Mouse (Mus musculus) hindbrain, embryonic 15.5 days (tissue): ENCODE results near the gene Nt5dc2. TPM values are rescaled to one million over a fixed set of nuclear protein-coding genes. Genes with fewer than 3 reads are reported as not detected.

Source experiments
- ATAC-seq: fragments of 200-750 bp; cut with Nextera tagmentation; 2 replicates; pipeline ENCODE4 v1.8.0; 2017; ENCODE audit warnings: low read depth, moderate number of reproducible peaks, moderate TSS enrichment; ENCODE audit not compliant: low FRiP score
- H3K27ac ChIP-seq: fragments of 300-500 bp; sonication (generic); replicated peaks from 2 replicates; pipeline ENCODE4 v1.5.1; 2015; ENCODE audit warnings: mild to moderate bottlenecking, inconsistent platforms
- H3K27me3 ChIP-seq: fragments of 300-500 bp; sonication (generic); 2 replicates; pipeline ENCODE4 v1.6.1; 2015; ENCODE audit warnings: control low read depth, inconsistent platforms
- H3K36me3 ChIP-seq: fragments of 300-500 bp; sonication (generic); 2 replicates; pipeline ENCODE4 v1.6.1; 2015; ENCODE audit warnings: control low read depth, inconsistent platforms
- H3K4me1 ChIP-seq: fragments of 300-500 bp; sonication (generic); replicated peaks from 2 replicates; pipeline ENCODE4 v1.6.1; 2015; ENCODE audit warnings: control low read depth, inconsistent platforms
- H3K4me2 ChIP-seq: fragments of 300-500 bp; sonication (generic); 2 replicates; pipeline ENCODE4 v1.6.1; 2015; ENCODE audit warnings: moderate library complexity, mild to moderate bottlenecking, inconsistent platforms
- H3K4me3 ChIP-seq: fragments of 300-500 bp; sonication (generic); 2 replicates; pipeline ENCODE4 v1.5.1; 2015; ENCODE audit warnings: mild to moderate bottlenecking, inconsistent platforms
- H3K9ac ChIP-seq: fragments of 300-500 bp; sonication (generic); 2 replicates; pipeline ENCODE4 v1.6.1; 2015; ENCODE audit warnings: inconsistent platforms
- H3K9me3 ChIP-seq: fragments of 300-500 bp; sonication (generic); 2 replicates; pipeline ENCODE4 v1.6.1; 2016; ENCODE audit warnings: control low read depth, inconsistent platforms
- WGBS: fragments of 180-500 bp; shearing (Covaris S2); methylation state at CpG from one replicate; pipeline ENCODE4 v1.1.7; 2015; 5-methylcytosine and 5-hydroxymethylcytosine counted together
- polyA plus RNA-seq: library from polyadenylated mRNA; unstranded; fragments of >200 nt; fragmentation: Nextera tagmentation; extraction: Ambion mirVana; gene quantifications from 2 replicates; pipeline ENCODE4 v1.2.1, GENCODE M21; 2015

The Nt5dc2 gene
- polyA plus RNA-seq, 1 experiment from 2014 or later = 270 TPM

DNA sequence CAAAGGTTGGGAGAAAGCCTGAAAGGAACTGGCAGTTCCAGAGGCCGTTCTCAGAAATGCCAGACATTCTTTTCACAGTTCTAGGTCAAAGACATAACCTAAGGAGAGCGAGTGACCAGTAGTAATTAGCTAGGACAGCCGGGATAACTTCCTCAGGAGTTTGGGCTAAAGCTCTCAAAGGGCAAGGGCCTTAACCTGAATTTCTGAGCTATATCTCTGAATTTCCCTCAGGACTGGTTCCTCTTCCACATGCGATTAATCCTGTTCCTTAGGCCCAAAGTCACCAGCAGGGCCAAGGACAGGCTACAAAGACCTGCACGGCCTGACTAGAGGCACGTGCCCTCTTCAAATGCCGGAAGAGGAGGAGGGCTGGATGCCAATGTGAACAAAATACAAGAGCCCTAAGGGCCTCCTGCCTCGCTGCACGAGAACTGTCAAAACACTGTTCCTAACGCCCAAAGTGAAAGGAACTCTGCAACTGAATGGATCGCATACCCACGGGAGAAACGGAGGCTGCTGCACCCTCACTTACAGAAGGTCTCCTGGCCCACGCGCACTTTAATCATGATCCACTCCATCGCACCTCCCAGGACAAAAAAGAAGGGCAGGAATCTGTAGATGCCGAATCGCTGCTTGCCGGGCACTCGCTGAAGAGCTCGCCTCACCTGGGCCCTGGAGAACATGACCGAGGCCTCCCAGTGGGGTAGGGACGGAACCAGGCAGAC is 2.6 kb upstream of the Nt5dc2 start:
- ATAC-seq = no peak
- peak overlapping the region; percentile 79 for H3K27ac ChIP-seq
- no peaks in the 10 kb centered on the region for H3K36me3 ChIP-seq
- H3K4me3 ChIP-seq = peak overlapping the region; percentile 71
- peak overlapping the region; percentile 95 for H3K4me2 ChIP-seq
- H3K9ac ChIP-seq = peak overlapping the region; percentile 71
- no peaks in the 10 kb centered on the region for H3K9me3 ChIP-seq
- no peaks in the 10 kb centered on the region for H3K27me3 ChIP-seq
- 3% methylated on average over 23 of the region's 23 CpGs for WGBS
- H3K4me1 ChIP-seq = peaks cover 62% of the 10 kb centered on the region

DNA sequence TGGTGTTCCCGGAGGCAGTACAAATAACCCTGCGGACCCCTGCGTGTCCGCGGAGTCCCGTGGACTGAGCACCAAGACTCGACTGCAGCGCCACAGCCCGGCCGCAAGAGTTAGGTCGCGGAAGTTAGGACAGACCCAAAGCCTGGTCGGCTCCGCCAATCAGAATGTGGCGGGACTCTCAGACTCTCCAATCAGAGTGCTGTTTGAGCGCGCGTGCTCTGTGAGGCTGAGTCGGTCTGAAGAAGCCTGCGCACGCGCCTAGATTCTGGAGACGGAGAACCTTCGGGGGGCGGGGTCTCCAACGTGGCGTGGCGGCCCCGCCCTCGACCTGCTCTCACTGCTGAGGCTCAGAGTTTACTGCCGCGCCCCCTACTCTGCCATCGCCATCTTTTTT is 2.0 kb upstream of the Nt5dc2 start, which contains the start of gene Smim4:
Smim4 (minus strand) TSS at position 131 of the 394 bp plus-strand sequence.
- peak; percentile 96 for ATAC-seq
- peak within 1 kb of the TSS; percentile 71 for H3K4me3 ChIP-seq
- H3K9ac ChIP-seq = peak within 1 kb of the TSS; percentile 71
- H3K4me1 ChIP-seq = peaks cover 67% of the 10 kb centered on the region
- H3K27me3 ChIP-seq = no peaks in the 10 kb centered on the region
- H3K36me3 ChIP-seq = no peaks in the 10 kb centered on the region
- H3K9me3 ChIP-seq = no peaks in the 10 kb centered on the region
- under 1% methylated on average over 33 of the region's 33 CpGs for WGBS
- H3K4me2 ChIP-seq = peak within 1 kb of the TSS; percentile 95
- peak within 1 kb of the TSS; percentile 87 for H3K27ac ChIP-seq

DNA sequence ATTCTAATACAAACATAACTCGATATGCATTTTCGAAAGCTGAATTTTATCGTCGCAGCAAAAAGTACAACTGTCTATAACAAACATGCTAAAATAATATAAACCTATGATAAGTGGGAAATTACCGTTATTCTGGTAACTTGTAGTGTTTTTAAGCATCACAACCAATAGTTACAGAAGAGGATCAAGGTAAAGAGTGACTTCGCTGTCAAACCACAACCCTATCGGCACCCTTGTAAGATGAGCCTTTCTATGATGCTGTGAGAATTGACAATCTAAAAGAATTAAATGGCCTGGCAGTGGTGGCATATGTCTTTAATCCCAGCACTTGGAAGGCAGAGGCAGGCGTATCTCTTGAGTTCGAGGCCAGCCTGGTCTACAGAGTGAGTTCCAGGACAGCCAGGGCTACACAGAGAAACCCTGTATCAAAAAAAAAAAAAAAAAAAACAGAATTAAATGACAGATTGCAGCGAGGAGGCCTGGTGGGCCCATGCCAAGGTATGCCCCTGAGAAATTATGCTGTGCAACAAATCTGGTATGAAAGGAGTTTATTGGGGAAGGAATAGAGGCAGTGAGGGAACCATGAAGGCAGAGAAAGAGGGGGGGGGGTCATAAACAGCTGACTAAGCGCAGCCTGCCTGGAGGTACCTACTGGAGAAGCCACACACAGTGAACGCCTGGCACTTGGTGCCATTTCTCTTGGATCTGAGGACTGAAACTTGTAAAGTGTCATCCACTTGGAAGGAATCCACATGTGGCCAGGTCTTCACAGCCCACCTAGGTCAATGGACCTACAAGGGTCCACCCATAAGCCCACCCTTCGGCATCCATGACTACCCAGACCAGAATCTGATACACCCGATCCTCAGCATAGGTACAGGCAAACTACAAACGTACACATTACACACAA is 1.3 kb upstream of the Nt5dc2 start:
- Histone ChIP-seq H3K27me3 (no peaks in the 10 kb centered on the region), H3K4me2 (peak overlapping the region; percentile 95), H3K4me3 (peak overlapping the region; percentile 71), H3K9ac (peak overlapping the region; percentile 28; the same call in 1 of the 2 replicates), H3K27ac (peak overlapping the region; percentile 87), H3K36me3 (no peaks in the 10 kb centered on the region), H3K4me1 (peaks cover 75% of the 10 kb centered on the region), H3K9me3 (no peaks in the 10 kb centered on the region)
- 63% methylated on average over 15 of the region's 15 CpGs for WGBS
- no peak for ATAC-seq

DNA sequence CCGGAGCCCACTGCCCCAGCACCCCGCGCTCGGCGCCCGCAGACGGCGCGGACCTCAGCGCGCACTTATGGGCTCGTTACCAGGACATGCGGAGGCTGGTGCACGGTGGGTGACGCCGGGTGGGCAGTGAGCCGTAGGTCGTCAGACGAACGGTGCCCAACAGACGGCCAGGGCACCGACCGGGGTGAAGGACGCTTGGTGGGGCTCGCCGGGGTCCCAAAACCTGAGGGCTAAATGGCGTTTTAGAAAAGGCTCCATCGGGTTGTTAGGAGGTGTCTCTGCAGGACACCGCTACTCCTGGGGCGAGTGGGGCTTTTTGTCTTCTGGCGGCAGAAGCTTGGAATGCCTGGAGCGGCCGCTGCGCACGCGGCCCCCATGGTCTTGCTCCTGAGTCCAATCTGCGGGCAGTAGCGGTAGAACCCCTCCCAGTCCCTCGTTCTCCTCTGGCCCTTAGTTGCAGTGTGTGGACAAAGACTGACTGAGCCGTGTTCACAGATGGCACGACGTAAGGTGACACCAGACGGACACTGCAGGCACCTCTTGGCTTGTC is 494 bp downstream of the Nt5dc2 start:
- ATAC-seq = peak; percentile 4; the same call in 1 of the 2 replicates
- no peaks in the 10 kb centered on the region for H3K27me3 ChIP-seq
- H3K4me3 ChIP-seq = peak overlapping the region; percentile 81
- H3K27ac ChIP-seq = peak overlapping the region; percentile 87
- peaks cover 11% of the 10 kb centered on the region; the same call in 1 of the 2 replicates for H3K36me3 ChIP-seq
- whole genome bisulfite sequencing = under 1% methylated on average over 41 of the region's 43 CpGs
- H3K4me1 ChIP-seq = peaks cover 70% of the 10 kb centered on the region
- no peaks in the 10 kb centered on the region for H3K9me3 ChIP-seq
- H3K4me2 ChIP-seq = peak overlapping the region; percentile 69
- H3K9ac ChIP-seq = peak overlapping the region; percentile 77

DNA sequence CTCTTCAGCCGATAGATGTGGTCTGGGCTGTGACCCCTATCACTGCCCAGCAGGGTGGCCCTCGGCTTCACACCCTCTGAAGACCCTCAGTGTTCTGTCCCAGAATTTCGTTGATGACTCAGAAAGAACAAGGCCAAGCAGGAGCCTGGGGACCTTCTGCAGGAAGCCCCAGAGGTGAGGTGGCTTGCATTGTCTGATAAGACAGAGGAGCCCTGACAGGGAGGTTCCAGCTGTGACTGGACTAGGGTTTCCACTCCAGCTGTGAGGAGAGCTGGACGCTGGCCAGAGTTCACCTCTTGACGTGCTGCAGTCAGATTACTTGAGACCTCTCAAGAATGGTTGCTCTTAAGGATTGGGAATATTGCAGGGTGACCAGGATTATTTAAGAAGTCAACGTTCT is 1.2 kb downstream of the Nt5dc2 start:
- Histone ChIP-seq H3K27me3 (no peaks in the 10 kb centered on the region), H3K9me3 (no peaks in the 10 kb centered on the region), H3K9ac (peak overlapping the region; percentile 77; the same call in 1 of the 2 replicates), H3K4me1 (peaks cover 63% of the 10 kb centered on the region), H3K36me3 (peaks cover 16% of the 10 kb centered on the region), H3K4me2 (peak overlapping the region; percentile 69), H3K4me3 (peak overlapping the region; percentile 81), H3K27ac (no peak overlapping the region)
- 14% methylated on average over 6 of the region's 6 CpGs for WGBS
- no peak for ATAC-seq

DNA sequence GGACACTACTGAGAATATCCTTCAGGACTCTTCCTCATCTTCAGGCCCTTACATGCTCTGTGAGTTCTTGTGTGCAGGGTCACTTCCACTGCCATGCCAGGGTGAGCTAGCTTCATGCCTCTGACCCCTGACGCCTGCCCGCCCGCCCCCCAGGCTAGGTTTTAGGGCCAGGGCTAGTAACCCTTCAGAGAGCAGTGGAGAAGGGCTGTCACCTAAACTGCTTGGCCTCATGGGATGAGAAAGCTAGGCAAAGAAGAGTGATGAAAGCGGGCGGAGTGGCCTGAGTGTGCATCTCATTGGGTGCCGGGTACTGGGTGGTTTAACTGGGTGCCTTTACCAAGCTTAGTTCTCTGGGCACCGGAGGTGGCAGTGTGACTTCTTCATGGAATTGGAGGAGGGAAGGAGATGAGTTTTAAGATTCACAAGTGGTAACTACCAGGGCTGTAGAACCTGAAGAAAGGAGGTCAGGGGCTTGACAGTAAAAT is 1.7 kb downstream of the Nt5dc2 start:
- Histone ChIP-seq H3K27me3 (no peaks in the 10 kb centered on the region), H3K4me1 (peaks cover 59% of the 10 kb centered on the region), H3K9me3 (no peaks in the 10 kb centered on the region), H3K9ac (no peak overlapping the region), H3K36me3 (peaks cover 21% of the 10 kb centered on the region), H3K4me2 (peak overlapping the region; percentile 69), H3K27ac (no peak overlapping the region), H3K4me3 (peak overlapping the region; percentile 81; the same call in 1 of the 2 replicates)
- ATAC-seq = no peak
- WGBS = 84% methylated on average over 7 of the region's 7 CpGs

DNA sequence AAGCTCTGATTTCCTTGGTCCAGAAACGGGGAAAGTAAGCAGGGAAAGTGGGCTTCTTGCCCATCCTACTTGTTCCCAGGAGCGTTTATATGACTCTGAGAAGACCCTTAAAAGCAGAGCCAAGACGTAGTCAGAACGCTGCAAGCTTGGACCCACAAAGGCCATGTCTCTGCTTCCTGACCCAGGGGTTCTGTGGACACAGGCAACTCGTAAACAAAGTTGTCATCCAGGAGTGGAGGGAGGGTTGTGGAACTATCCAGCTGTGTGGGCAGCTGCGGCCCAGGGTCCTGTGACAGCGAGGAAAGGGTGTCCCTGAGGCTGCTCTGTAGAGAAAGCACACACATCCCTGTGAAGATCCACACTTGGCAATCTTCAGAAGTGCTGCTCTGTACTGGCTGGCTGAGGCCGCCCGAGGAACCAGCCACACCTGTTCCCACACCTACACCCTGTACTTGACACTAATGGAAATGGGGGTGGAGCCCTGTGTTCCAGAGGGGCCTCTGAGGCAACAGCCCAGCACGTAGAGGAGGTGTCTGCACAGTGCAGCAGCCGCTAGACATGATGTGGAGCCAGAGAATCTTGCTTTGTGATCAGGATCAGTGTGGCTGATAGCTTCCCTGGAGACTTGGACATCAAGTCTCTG is 2.3 kb downstream of the Nt5dc2 start:
- WGBS = 69% methylated on average over 11 of the region's 11 CpGs
- H3K27me3 ChIP-seq = no peaks in the 10 kb centered on the region
- H3K4me1 ChIP-seq = peaks cover 60% of the 10 kb centered on the region
- ATAC-seq = no peak
- peak overlapping the region; percentile 69 for H3K4me2 ChIP-seq
- no peaks in the 10 kb centered on the region for H3K9me3 ChIP-seq
- H3K9ac ChIP-seq = no peak overlapping the region
- H3K36me3 ChIP-seq = peaks cover 21% of the 10 kb centered on the region
- no peak overlapping the region for H3K4me3 ChIP-seq
- H3K27ac ChIP-seq = peak overlapping the region; percentile 31; the same call in 1 of the 2 replicates

DNA sequence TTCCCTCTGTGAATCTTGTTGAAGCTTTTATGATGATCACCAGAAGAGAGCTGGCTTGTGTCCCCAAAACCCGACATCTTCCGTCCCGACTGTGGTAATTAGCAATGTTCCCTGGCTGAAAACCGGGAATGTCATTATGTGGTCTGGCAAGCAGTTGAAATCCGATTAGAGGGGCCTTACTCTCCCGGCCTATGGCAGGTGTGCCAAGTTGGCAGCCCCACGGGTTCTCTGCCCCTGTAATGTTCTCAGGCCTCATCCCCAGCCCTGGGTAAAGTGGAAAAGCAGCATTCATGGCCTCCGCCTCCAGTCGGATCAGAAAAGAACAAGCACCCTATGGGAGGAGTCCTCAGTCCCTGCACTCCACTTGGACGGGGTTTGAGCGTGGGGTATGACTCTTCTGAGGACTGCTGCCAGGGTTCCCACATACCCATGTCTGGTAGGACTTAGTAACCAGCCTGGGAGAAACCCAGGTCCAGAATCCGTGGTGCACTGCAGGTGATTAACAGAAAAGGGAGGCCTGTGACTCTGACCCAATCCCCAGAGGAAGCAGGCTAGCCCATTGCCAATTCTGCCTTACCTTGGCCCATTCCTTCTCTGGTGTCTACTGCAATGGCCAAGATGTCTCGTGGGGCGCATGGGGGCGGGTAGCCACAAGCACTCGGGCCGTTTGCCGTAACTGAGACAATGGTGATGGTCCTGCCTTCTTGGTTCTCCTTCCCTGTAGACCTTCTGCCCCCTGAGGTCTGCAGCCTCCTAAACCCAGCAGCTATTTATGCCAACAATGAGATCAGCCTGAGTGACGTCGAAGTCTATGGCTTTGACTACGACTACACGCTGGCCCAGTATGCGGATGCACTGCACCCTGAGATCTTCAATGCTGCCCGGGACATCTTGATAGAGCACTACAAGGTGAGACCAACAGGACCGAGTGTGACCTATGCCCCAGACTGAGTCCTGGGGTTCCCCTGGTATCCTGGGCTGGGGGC is 3.5 kb downstream of the Nt5dc2 start:
- H3K9me3 ChIP-seq = no peaks in the 10 kb centered on the region
- peaks cover 54% of the 10 kb centered on the region for H3K4me1 ChIP-seq
- H3K9ac ChIP-seq = no peak overlapping the region
- peak overlapping the region; percentile 31; the same call in 1 of the 2 replicates for H3K27ac ChIP-seq
- peaks cover 30% of the 10 kb centered on the region for H3K36me3 ChIP-seq
- WGBS = 76% methylated on average over 25 of the region's 25 CpGs
- no peaks in the 10 kb centered on the region for H3K27me3 ChIP-seq
- H3K4me2 ChIP-seq = no peak overlapping the region
- no peak overlapping the region for H3K4me3 ChIP-seq
- ATAC-seq = no peak

DNA sequence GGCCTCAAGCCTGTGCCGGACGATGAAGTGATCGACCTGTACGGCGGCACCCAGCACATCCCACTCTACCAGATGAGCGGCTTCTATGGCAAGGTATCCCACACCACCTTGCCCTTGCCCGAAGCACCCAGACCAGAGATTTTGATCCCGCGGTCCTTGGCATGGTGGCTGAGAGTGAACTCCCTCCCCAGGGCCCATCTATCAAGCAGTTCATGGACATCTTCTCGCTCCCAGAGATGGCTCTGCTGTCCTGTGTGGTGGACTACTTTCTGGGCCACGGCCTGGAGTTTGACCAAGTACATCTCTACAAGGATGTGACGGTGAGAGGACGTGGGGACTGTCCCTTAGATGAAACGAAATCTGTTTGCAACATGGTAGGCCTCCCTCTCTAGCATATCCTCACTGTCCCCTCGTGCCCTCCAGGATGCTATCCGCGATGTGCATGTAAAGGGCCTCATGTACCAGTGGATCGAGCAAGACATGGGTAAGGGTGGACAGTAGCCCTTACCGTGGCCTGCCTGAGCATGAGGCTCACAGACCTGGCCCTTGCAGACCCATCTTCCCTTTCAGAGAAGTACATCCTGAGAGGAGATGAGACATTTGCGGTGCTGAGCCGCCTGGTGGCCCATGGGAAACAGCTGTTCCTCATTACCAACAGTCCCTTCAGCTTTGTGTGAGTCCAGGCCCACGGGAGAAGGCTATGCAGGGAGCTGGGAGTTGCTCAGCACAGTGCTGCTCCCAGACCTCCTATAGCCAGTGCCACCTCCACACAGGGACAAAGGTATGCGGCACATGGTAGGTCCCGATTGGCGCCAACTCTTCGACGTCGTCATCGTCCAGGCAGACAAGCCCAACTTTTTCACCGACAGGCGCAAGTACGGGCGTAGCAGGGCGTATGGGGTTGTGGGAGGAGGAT is 4.9 kb downstream of the Nt5dc2 start:
- Histone ChIP-seq H3K4me1 (peaks cover 42% of the 10 kb centered on the region), H3K9ac (no peak overlapping the region), H3K4me2 (no peak overlapping the region), H3K4me3 (no peak overlapping the region), H3K27me3 (no peaks in the 10 kb centered on the region), H3K27ac (no peak overlapping the region), H3K9me3 (no peaks in the 10 kb centered on the region), H3K36me3 (peaks cover 30% of the 10 kb centered on the region)
- ATAC-seq = no peak
- WGBS = 95% methylated on average over 34 of the region's 34 CpGs
